Mouse (Mus musculus): Measurements from ENCODE around the gene Megf11. TPM values are rescaled to one million over a fixed set of nuclear protein-coding genes. Genes with fewer than 3 reads are reported as not detected.
A peak's percentile ranks its signal among the peaks of the same experiment; 100 is the strongest.

Gene Megf11
- total and polyA plus RNA-seq, 3 experiments, result 0.08 to 0.93 TPM; not detected in 1

DNA sequence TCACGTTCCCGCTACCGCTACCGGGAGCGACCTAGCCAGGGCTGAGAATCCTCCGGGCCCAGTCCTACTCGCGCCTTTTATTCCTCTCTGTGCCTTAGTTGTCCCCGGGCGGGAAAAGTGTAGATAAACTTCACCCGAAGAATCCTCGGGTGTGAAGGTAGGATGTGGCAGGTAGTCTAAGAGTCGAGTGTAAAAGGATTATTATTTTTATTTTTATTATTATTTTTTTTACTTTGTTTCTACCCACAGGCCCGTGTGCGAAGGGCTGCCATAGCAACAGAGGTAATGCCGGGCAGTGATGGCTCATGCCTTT is 44.2 kb upstream of the Megf11 start, which contains the start of gene Dis3l:
Gene Dis3l, minus strand, starts transcription at position 35 of the 313 bp plus-strand sequence.
- TF ChIP-seq CTCF (IDR thresholded peaks at IDR 0.05 in 2 of 3, conservative IDR thresholded peaks at IDR 0.05 in 1 of 3; ENCODE audit: control insufficient read depth in 1 of 3, insufficient read depth in 1 of 3, low read depth in 2 of 3, low read length in 3 of 3, poor library complexity in 1 of 3, severe bottlenecking in 1 of 3), result no peak
- TF ChIP-seq SIN3A (IDR thresholded peaks at IDR 0.05; ENCODE audit: low read length), result peak; percentile 42
- peak; percentile 64; the same call in 1 of the 2 replicates for TF ChIP-seq E2F4 (IDR thresholded peaks at IDR 0.05; ENCODE audit: borderline replicate concordance, low read depth, low read length)
- TF ChIP-seq TBP (IDR thresholded peaks at IDR 0.05; ENCODE audit: low read depth, low read length), result peak; percentile 49
- TF ChIP-seq HCFC1 (IDR thresholded peaks at IDR 0.05; ENCODE audit: low read depth, low read length), result 0 out of 2 replicates have a peak, but pooled peaks have one; percentile 57
- TF ChIP-seq USF2 (IDR thresholded peaks at IDR 0.05; ENCODE audit: borderline replicate concordance in 1 of 2, insufficient read depth in 1 of 2, low read depth in 1 of 2, low read length in 2 of 2), result no peak
- TF ChIP-seq EP300 (IDR thresholded peaks at IDR 0.05; ENCODE audit: low read depth in 1 of 2, low read length in 2 of 2), result no peak
- TF ChIP-seq CHD1 (IDR thresholded peaks at IDR 0.05; ENCODE audit: low read depth, low read length), result 0 out of 2 replicates have a peak, but pooled peaks have one; percentile 26
- TF ChIP-seq ZNF384 (IDR thresholded peaks at IDR 0.05; ENCODE audit: low read depth, low read length), result peak; percentile 59; the same call in 1 of the 2 replicates
- Histone ChIP-seq H3K27ac (ENCODE audit: control insufficient read depth, low read depth, low read length) (peak within 1 kb of the TSS; percentile 82), H3K79me2 (ENCODE audit: control insufficient read depth, insufficient read depth, low read length, poor library complexity) (peaks cover 13% of the 10 kb centered on the region), H3K27me3 (ENCODE audit: control insufficient read depth in 1 of 2, insufficient read depth in 2 of 2, low read length in 2 of 2) (no peaks in the 10 kb centered on the region), H3K36me3 (ENCODE audit: control insufficient read depth in 1 of 2, insufficient read depth in 2 of 2, low read length in 2 of 2) (peaks cover 0 to 5% of the 10 kb centered on the region in 2 experiments; a peak in 2 of 4 replicates), H3K4me1 (ENCODE audit: control insufficient read depth in 1 of 2, insufficient read depth in 2 of 2, low read length in 2 of 2) (peaks cover 0 to 4% of the 10 kb centered on the region in 2 experiments; a peak in 2 of 4 replicates), H3K4me3 (ENCODE audit: control insufficient read depth in 1 of 2, insufficient read depth in 1 of 2, low read depth in 2 of 2, low read length in 2 of 2) (peak within 1 kb of the TSS; percentile 78 to 85), H3K9ac (ENCODE audit: control insufficient read depth, low read depth, low read length, poor library complexity, severe bottlenecking) (peak within 1 kb of the TSS; percentile 100), H3K9me3 (replicated peaks; ENCODE audit: insufficient read depth, low read length) (no peaks in the 10 kb centered on the region)
- no peak for DNase-seq (ENCODE audit: low read depth, low spot score)

DNA sequence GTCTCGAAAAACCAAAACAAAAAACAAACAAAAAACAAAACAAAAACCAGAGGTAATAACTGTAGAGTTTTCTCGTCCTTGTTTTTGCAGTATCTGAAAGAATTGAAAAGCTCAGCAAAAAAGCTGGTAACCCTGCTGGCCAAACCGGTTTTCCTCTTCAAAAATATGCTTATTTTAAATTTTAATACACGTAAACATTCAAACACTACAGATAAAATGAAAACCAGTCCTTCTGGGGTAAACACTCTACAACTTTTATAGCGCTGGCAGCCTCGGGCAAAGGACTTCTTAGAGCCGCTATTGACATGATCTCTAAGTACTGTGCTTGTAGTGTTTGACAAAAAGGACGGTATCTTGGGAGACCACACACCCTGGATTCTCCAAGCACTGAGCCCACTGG is 43.8 kb upstream of the Megf11 start:
- peaks cover 13% of the 10 kb centered on the region for H3K79me2 ChIP-seq (ENCODE audit: control insufficient read depth, insufficient read depth, low read length, poor library complexity)
- no peak overlapping the region for H3K27ac ChIP-seq (ENCODE audit: control insufficient read depth, low read depth, low read length)
- TF ChIP-seq ZMIZ1 (IDR thresholded peaks at IDR 0.05; ENCODE audit: low read depth, low read length) (no peak), MAFK (IDR thresholded peaks at IDR 0.05; ENCODE audit: borderline replicate concordance, low read depth, low read length) (0 out of 2 replicates have a peak, but pooled peaks have one; percentile 29), TBP (IDR thresholded peaks at IDR 0.05; ENCODE audit: low read depth, low read length) (no peak)
- peak; percentile 20 for DNase-seq (ENCODE audit: low read depth, low spot score)
- peaks cover 0 to 4% of the 10 kb centered on the region in 2 experiments; a peak in 2 of 4 replicates for H3K4me1 ChIP-seq (ENCODE audit: control insufficient read depth in 1 of 2, insufficient read depth in 2 of 2, low read length in 2 of 2)
- H3K9ac ChIP-seq (ENCODE audit: control insufficient read depth, low read depth, low read length, poor library complexity, severe bottlenecking), result peak overlapping the region; percentile 100
- no peaks in the 10 kb centered on the region for H3K27me3 ChIP-seq (ENCODE audit: control insufficient read depth in 1 of 2, insufficient read depth in 2 of 2, low read length in 2 of 2)
- no peaks in the 10 kb centered on the region for H3K9me3 ChIP-seq (replicated peaks; ENCODE audit: insufficient read depth, low read length)
- peaks cover 0 to 5% of the 10 kb centered on the region in 2 experiments; a peak in 2 of 4 replicates for H3K36me3 ChIP-seq (ENCODE audit: control insufficient read depth in 1 of 2, insufficient read depth in 2 of 2, low read length in 2 of 2)
- peak overlapping the region; percentile 78 to 85 for H3K4me3 ChIP-seq (ENCODE audit: control insufficient read depth in 1 of 2, insufficient read depth in 1 of 2, low read depth in 2 of 2, low read length in 2 of 2)

DNA sequence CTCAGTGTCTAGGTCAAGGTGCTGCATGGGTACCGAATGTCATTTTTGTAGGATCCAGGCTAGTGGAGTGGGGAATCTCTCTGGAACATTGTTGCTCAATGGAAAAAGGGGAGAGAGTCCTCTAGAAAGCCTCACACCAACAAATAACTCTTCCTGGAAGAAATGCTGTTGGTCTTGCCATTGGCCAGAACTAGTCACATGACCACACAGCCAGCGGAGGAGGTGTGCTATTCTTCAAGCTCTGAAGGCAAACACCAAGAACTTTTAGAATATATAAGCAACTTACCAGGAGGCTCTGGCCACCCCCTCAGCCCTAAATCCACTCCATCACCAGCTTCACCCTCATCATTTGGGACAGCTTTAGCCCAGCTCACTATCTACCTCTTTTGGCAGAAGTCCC is 41.8 kb upstream of the Megf11 start:
- H3K4me1 ChIP-seq (ENCODE audit: control insufficient read depth in 1 of 2, insufficient read depth in 2 of 2, low read length in 2 of 2), result peaks cover 0 to 4% of the 10 kb centered on the region in 2 experiments; a peak in 2 of 4 replicates
- H3K9me3 ChIP-seq (replicated peaks; ENCODE audit: insufficient read depth, low read length), result no peaks in the 10 kb centered on the region
- peaks cover 13% of the 10 kb centered on the region for H3K79me2 ChIP-seq (ENCODE audit: control insufficient read depth, insufficient read depth, low read length, poor library complexity)
- no peaks in the 10 kb centered on the region for H3K27me3 ChIP-seq (ENCODE audit: control insufficient read depth in 1 of 2, insufficient read depth in 2 of 2, low read length in 2 of 2)
- H3K27ac ChIP-seq (ENCODE audit: control insufficient read depth, low read depth, low read length), result no peak overlapping the region
- peaks cover 0 to 5% of the 10 kb centered on the region in 2 experiments; a peak in 2 of 4 replicates for H3K36me3 ChIP-seq (ENCODE audit: control insufficient read depth in 1 of 2, insufficient read depth in 2 of 2, low read length in 2 of 2)
- TF ChIP-seq USF1 (IDR thresholded peaks at IDR 0.05; ENCODE audit: low read depth, low read length) (peak; percentile 80), USF2 (IDR thresholded peaks at IDR 0.05; ENCODE audit: borderline replicate concordance in 1 of 2, insufficient read depth in 1 of 2, low read depth in 1 of 2, low read length in 2 of 2) (peak in 1 of 2 experiments; percentile 47; a peak in 1 of 4 replicates), POLR2AphosphoS2 (IDR thresholded peaks at IDR 0.05; ENCODE audit: low read length) (no peak)
- peak; percentile 28 for DNase-seq (ENCODE audit: low read depth, low spot score)
- H3K9ac ChIP-seq (ENCODE audit: control insufficient read depth, low read depth, low read length, poor library complexity, severe bottlenecking), result no peak overlapping the region
- no peak overlapping the region for H3K4me3 ChIP-seq (ENCODE audit: control insufficient read depth in 1 of 2, insufficient read depth in 1 of 2, low read depth in 2 of 2, low read length in 2 of 2)
